Mouse (Mus musculus) ES-Bruce4 (cell line): ENCODE data around the gene Gja4.

Source experiments
- CTCF ChIP-seq: IDR thresholded peaks from one replicate; pipeline ENCODE4 v1.8.1; 2011; ENCODE audit warnings: low read depth, low read length
- EP300 ChIP-seq: IDR thresholded peaks from 2 replicates; pipeline ENCODE4 v1.6.1; 2011; ENCODE audit warnings: low read depth, low read length; ENCODE audit not compliant: insufficient read depth

DNA sequence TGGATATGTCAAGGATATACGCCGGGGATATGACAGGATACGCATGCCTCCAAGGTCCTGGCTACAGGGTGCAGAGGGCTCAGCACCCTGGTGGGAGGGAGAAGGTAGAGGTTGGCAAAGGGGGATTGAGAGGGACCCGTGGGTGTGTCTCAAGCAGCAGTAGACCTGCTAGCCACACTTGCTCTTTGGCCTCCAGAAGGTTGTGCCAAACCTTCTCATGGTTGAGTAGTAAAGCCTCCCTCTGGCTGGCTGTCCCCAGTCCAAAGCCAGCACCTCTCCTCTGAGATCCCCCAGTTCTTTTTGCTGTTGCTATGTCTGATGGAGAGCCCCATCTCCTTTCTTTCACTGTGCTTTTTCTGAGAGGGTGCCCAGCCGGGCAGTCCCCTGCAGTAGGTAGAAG, 11.4 kb upstream of the Gja4 start:
- TF ChIP-seq EP300 (no peak), CTCF (no peak)
